Mouse (Mus musculus) heart, adult 2 months (tissue): ENCODE measurements around the gene Crbn. TPM values are rescaled to one million over a fixed set of nuclear protein-coding genes. Genes with fewer than 3 reads are reported as not detected.
A peak's percentile ranks its signal among the peaks of the same experiment; 100 is the strongest.

Experiments used
- DNase-seq, 2 experiments: peaks; one replicate each; pipeline ENCODE4 v3.0.0; 2021
- H3K27ac ChIP-seq: fragments of 200-600 bp; 2 replicates; pipeline ENCODE4 v1.8.1; 2022
- H3K27me3 ChIP-seq: fragments of 200-500 bp; 2 replicates; pipeline ENCODE4 v1.6.1; 2012; ENCODE audit warnings: mild to moderate bottlenecking, low read length, inconsistent platforms, mixed read lengths; ENCODE audit not compliant: control insufficient read depth, insufficient read depth
- H3K36me3 ChIP-seq: fragments of 200-500 bp; 2 replicates; pipeline ENCODE4 v1.6.1; 2012; ENCODE audit warnings: low read length, inconsistent platforms; ENCODE audit not compliant: control insufficient read depth, insufficient read depth
- H3K4me1 ChIP-seq: fragments of 200-500 bp; 2 replicates; pipeline ENCODE4 v1.6.1; 2011; ENCODE audit warnings: low read length; ENCODE audit not compliant: control insufficient read depth, insufficient read depth
- H3K4me3 ChIP-seq: fragments of 200-600 bp; 2 replicates; pipeline ENCODE4 v1.8.1; 2022
- H3K79me2 ChIP-seq: fragments of 200-500 bp; replicated peaks from 2 replicates; pipeline ENCODE4 v1.6.1; 2012; ENCODE audit warnings: mild to moderate bottlenecking, inconsistent platforms, low read length, moderate library complexity, mixed read lengths; ENCODE audit not compliant: control insufficient read depth, insufficient read depth
- H3K9ac ChIP-seq: fragments of 200-500 bp; 2 replicates; pipeline ENCODE4 v1.6.1; 2012; ENCODE audit warnings: low read depth, mild to moderate bottlenecking, control low read depth, inconsistent platforms, low read length, mixed read lengths
- CTCF ChIP-seq: fragments of 200-600 bp; IDR thresholded peaks from 2 replicates; pipeline ENCODE4 v1.8.1; 2022; ENCODE audit warnings: antibody characterized with exemption, mild to moderate bottlenecking, moderate library complexity
- EP300 ChIP-seq: fragments of 200-500 bp; IDR thresholded peaks from 2 replicates; pipeline ENCODE4 v1.6.1; 2011; ENCODE audit warnings: low read depth, low read length, control low read depth; ENCODE audit not compliant: insufficient read depth
- POLR2A ChIP-seq: fragments of 200-500 bp; IDR thresholded peaks from 2 replicates; pipeline ENCODE4 v1.6.1; 2011; ENCODE audit warnings: mild to moderate bottlenecking, low read depth, low read length, control low read depth; ENCODE audit not compliant: insufficient read depth
- WGBS: fragments of 180-500 bp; shearing (Covaris S2); methylation state at CpG from one replicate; pipeline ENCODE4 v1.1.7; 2018; 5-methylcytosine and 5-hydroxymethylcytosine counted together
- intact Hi-C: fragments of 180-260 bp; cut with DNase I; formaldehyde crosslinking; loops from one replicate; pipeline ENCODE4 v1.15.1; 2025
- polyA plus RNA-seq: library from polyadenylated mRNA; depleted of rRNA; stranded (reverse); fragments of >200 nt; gene quantifications from 2 replicates; pipeline ENCODE4 v1.2.3, GENCODE M21; 2012
- total RNA-seq, 2 experiments: library from RNA; stranded (reverse); gene quantifications; 2 replicates each; pipeline ENCODE4 v1.2.3; 2021

Crbn gene
- total and polyA plus RNA-seq, 3 experiments: 13.5 to 57.1 (median 46.1) TPM

DNA sequence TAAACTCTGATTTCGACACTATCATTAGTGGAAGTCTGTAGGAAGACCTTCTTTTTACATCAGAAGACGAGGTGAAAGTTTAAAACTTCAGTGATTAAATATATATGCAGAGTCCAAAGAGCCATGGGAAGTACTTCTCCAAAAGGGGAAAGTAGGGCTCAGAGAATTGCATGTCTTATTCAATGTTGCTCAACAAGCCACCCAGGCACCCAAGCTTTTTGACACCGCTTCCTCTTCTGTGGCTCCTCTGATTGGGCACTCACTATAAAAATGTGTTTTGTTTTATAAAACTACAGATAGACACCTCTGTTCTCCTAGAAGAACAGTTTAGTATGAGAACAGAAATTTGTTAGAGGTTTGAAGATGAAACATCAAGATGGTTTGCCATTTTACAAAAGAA is 20.0 kb upstream of the Crbn start:
- Histone ChIP-seq H3K79me2 (no peaks in the 10 kb centered on the region), H3K9ac (no peak overlapping the region), H3K27ac (no peak overlapping the region), H3K27me3 (no peaks in the 10 kb centered on the region), H3K36me3 (no peaks in the 10 kb centered on the region), H3K4me3 (no peak overlapping the region), H3K4me1 (no peaks in the 10 kb centered on the region)
- no peak for DNase-seq
- WGBS: 67% methylated on average over 3 of the region's 3 CpGs
- intact Hi-C loops: no loop called here
- TF ChIP-seq CTCF (no peak), EP300 (no peak), POLR2A (no peak)

DNA sequence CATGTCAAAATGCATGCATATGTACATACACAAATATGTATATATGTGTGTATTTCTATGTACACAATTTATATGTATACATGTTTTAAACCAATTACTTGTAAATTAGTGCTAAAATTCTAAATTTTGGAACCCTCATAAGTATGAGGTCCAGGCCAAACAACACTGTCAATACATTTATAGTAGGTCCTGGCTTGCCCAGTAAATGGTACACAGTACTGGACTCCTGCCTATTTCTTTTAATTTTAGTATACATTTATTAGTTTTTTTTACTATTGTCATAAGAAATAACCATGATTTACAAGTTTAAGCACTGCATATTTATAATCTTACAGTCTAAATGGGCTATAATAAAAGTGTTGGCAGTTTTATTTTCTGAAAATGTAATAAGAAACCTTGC is 19.4 kb upstream of the Crbn start:
- no peaks in the 10 kb centered on the region for H3K27me3 ChIP-seq
- no peak overlapping the region for H3K4me3 ChIP-seq
- no peak for TF ChIP-seq CTCF
- no peak for TF ChIP-seq EP300
- TF ChIP-seq POLR2A: no peak
- no peak overlapping the region for H3K9ac ChIP-seq
- no peaks in the 10 kb centered on the region for H3K79me2 ChIP-seq
- H3K36me3 ChIP-seq: no peaks in the 10 kb centered on the region
- no peak overlapping the region for H3K27ac ChIP-seq
- intact Hi-C loops: no loop called here
- no peak for DNase-seq
- no peaks in the 10 kb centered on the region for H3K4me1 ChIP-seq

DNA sequence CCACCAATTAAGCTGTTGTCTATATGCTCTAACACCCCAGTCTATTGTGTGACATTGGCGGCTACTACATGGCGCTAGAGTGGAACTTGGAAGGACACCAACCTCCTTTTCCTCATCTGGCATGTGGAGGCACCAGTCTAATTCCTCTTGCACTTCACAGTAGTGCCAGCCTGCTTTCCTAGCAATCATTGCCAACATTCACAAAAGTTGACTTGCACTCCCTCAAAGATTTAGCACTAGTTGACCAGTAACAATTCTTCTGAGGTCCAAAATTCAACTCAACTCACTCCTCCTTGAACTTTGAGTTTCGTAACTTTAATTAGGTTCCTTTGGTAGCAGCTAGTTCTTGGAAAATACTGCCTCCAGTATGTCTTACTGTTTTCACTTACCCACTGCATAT is 10.8 kb upstream of the Crbn start:
- Histone ChIP-seq H3K36me3 (no peaks in the 10 kb centered on the region), H3K79me2 (no peaks in the 10 kb centered on the region), H3K4me1 (no peaks in the 10 kb centered on the region), H3K27me3 (no peaks in the 10 kb centered on the region), H3K4me3 (no peak overlapping the region), H3K27ac (no peak overlapping the region), H3K9ac (no peak overlapping the region)
- no peak for DNase-seq
- TF ChIP-seq CTCF (no peak), POLR2A (no peak), EP300 (no peak)
- intact Hi-C loops: no loop called here
- WGBS: 74% methylated on average over 3 of the region's 3 CpGs

DNA sequence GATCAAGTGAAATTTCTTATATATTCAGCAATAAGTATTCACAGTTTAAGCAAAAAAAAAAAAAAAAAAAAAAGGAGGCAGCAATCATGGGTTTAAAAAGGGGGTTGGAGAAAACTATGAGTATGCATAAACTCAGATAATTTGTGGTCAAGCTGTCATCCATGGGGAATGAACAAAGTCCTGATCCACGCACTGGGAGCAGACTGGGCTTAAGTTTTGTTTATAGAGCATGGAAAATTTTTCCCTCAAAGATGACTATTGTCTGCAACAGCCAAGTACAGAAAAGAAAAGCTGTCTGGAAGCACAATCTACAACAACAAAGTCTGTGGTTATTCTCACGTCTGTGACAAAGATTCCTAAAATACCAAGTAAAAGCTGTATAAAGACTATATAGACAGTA is 9.3 kb upstream of the Crbn start:
- Histone ChIP-seq H3K36me3 (no peaks in the 10 kb centered on the region), H3K79me2 (no peaks in the 10 kb centered on the region), H3K27me3 (no peaks in the 10 kb centered on the region), H3K4me1 (no peaks in the 10 kb centered on the region), H3K27ac (no peak overlapping the region), H3K4me3 (no peak overlapping the region), H3K9ac (no peak overlapping the region)
- no peak for DNase-seq
- TF ChIP-seq CTCF: no peak
- TF ChIP-seq POLR2A: no peak
- no peak for TF ChIP-seq EP300
- intact Hi-C loops: no loop called here
- WGBS: 34% methylated on average over 2 of the region's 2 CpGs

DNA sequence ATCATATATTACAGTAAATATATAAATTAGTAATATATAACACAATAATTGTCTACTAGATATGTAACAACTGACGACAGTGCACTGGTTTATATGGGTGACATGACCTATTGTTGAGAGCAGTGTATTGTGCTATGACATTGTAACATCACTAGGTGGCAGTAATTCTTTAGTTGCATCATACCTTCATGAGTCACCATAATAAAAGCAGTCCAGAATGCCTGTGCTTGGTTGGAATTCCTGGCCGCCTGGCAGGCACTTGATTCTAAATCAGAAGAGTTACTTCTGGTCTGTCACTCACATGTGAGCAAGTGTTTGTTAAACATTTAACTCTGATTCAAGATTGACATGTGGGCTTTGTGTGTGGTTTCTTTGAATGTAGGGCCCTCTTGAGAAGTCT is 5.0 kb upstream of the Crbn start:
- H3K27ac ChIP-seq: no peak overlapping the region
- 26% methylated on average over 2 of the region's 2 CpGs for WGBS
- no peaks in the 10 kb centered on the region for H3K4me1 ChIP-seq
- H3K4me3 ChIP-seq: no peak overlapping the region
- no peak overlapping the region for H3K9ac ChIP-seq
- intact Hi-C loops: loop anchor here (2.0 kb wide), 1 partner anchor 1250 kb away; no protein-coding TSS in a partner anchor
- H3K27me3 ChIP-seq: no peaks in the 10 kb centered on the region
- DNase-seq: no peak
- H3K79me2 ChIP-seq: no peaks in the 10 kb centered on the region
- no peak for TF ChIP-seq EP300
- peak; percentile 72 for TF ChIP-seq CTCF
- H3K36me3 ChIP-seq: no peaks in the 10 kb centered on the region

DNA sequence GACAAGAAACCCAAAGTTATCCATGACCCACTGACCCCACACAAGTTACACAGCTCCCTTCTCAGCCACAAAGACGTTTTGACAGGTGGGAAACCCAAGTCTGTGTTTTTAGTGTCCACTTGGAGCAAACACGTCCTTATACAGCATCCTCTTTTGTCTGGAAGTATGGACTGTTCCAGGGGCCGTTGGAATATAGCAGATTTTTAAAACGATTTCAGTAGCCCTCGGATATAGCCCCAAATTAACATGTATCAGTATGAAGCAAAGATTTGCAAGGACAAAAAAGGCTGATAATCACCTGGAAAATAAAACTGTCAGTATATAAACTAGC is 315 bp upstream of the Crbn start:
- Histone ChIP-seq H3K9ac (no peak overlapping the region), H3K27me3 (no peaks in the 10 kb centered on the region), H3K27ac (no peak overlapping the region; the same call in 1 of the 2 replicates), H3K4me1 (peaks cover 1% of the 10 kb centered on the region; the same call in 1 of the 2 replicates), H3K4me3 (no peak overlapping the region; the same call in 1 of the 2 replicates), H3K79me2 (peaks cover 4% of the 10 kb centered on the region), H3K36me3 (peaks cover 5% of the 10 kb centered on the region; the same call in 1 of the 2 replicates)
- no peak for DNase-seq
- 46% methylated on average over 5 of the region's 5 CpGs for WGBS
- TF ChIP-seq CTCF (no peak; the same call in 1 of the 2 replicates), EP300 (no peak), POLR2A (no peak)
- intact Hi-C loops: loop anchor here (1.0 to 2.0 kb wide), 2 partner anchors 31 to 137 kb away; partner anchors contain the start of gene Trnt1
